ENCODE assay signal across 11 mouse cellular contexts in the genomic region with DNA sequence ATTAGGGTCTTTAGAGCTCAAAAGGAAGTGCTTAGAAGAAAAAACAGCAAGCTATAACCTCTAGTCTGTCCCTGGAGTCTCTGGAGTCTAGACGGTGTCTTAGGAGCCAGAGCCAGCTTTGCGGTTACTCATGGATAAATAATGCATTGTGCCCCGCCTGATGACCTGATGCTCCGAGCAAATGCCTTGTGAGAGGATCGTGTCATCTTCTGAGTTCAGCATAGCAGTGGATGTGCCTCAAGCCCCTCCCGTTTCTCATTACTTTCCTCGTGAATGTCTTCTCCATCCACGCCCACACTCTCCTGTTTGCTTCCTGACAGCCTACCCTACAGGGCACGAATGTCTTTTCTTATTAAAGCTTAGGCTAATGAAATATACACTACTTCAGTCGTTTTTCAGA.
DNase-seq lines count a peak whose midpoint lies in the region; ATAC-seq and TF ChIP-seq lines count a peak whose summit lies in the region.
"Had no signal": no experiment of that assay in that cellular context is flagged by ENCODE, and none has a peak within 500 bp of the region (broad histone marks: within the 10 kb centered on the region; RNA-seq: fewer than 3 reads in every experiment).

No protein-coding gene starts in this region.

- no peaks in the 10 kb centered on the region for H3K79me3 ChIP-seq in C2C12 (ENCODE audit: low read depth)

- TF ChIP-seq CTCF in C2C12 (IDR thresholded peaks at IDR 0.05; ENCODE audit: control insufficient read depth, insufficient read depth, insufficient read length) = no peak
- no peak for TF ChIP-seq CTCF in liver, postnatal 0 days (IDR thresholded peaks at IDR 0.05; ENCODE audit: low read depth)

- H3K9me3 ChIP-seq in forebrain, embryonic 16.5 days (ENCODE audit: control insufficient read depth, low read length) = no peaks in the 10 kb centered on the region
- H3K9me3 ChIP-seq in liver, postnatal 0 days (ENCODE audit: low read length) = no peaks in the 10 kb centered on the region
- H3K9me3 ChIP-seq: limb, embryonic 13.5 days had no signal

- no peak overlapping the region for H3ac ChIP-seq in C2C12 (ENCODE audit: control insufficient read depth, insufficient read length, low read depth)

- no peak for TF ChIP-seq EP300 in liver, postnatal 0 days (IDR thresholded peaks at IDR 0.05; ENCODE audit: low read depth)

- no peak overlapping the region for H3K4me3 ChIP-seq in C2C12 (ENCODE audit: insufficient read depth, poor library complexity, severe bottlenecking)
- H3K4me3 ChIP-seq in forebrain, embryonic 16.5 days (replicated peaks; ENCODE audit: low read length) = no peak overlapping the region
- H3K4me3 ChIP-seq in liver, postnatal 0 days (ENCODE audit: low read depth, low read length) = no peak overlapping the region
- H3K4me3 ChIP-seq: limb, embryonic 13.5 days had no signal

- no peak overlapping the region for H3K9ac ChIP-seq in forebrain, embryonic 16.5 days (replicated peaks; ENCODE audit: low read depth, low read length)
- no peak overlapping the region for H3K9ac ChIP-seq in liver, postnatal 0 days (replicated peaks)
- H3K9ac ChIP-seq: limb, embryonic 13.5 days had no signal

- 35% methylated on average over 10 of the region's 10 CpGs for WGBS in forebrain, embryonic 16.5 days
- WGBS in liver, postnatal 0 days (ENCODE audit: insufficient replicate concordance) = 60% methylated on average over 10 of the region's 10 CpGs

- H3K36me3 ChIP-seq in C2C12 (ENCODE audit: control insufficient read depth, insufficient read depth) = no peaks in the 10 kb centered on the region
- no peaks in the 10 kb centered on the region for H3K36me3 ChIP-seq in forebrain, embryonic 16.5 days (ENCODE audit: control insufficient read depth, insufficient read depth)
- peaks cover 5% of the 10 kb centered on the region for H3K36me3 ChIP-seq in liver, postnatal 0 days (replicated peaks; ENCODE audit: insufficient read depth, low read length)

- DNase-seq in 3134 (ENCODE audit: extremely low read depth, insufficient read length, low spot score) = peak; percentile 18
- DNase-seq in liver, postnatal 0 days = no peak
- no peak for DNase-seq in heart, postnatal 36 days
- DNase-seq in ovary, adult 18-20 months (ENCODE audit: low spot score) = no peak
- DNase-seq in adrenal gland, adult 18-20 months (ENCODE audit: low spot score in 2 of 2) = no peak
- DNase-seq: cerebellum, adult 2 months; gastrocnemius, postnatal 14 days; kidney, adult 11 months had no signal

- H3K4me1 ChIP-seq in forebrain, embryonic 16.5 days (replicated peaks; ENCODE audit: control insufficient read depth, insufficient read depth, low read length) = peaks cover 8% of the 10 kb centered on the region
- H3K4me1 ChIP-seq in liver, postnatal 0 days (ENCODE audit: insufficient read depth) = peaks cover 23% of the 10 kb centered on the region

- intact Hi-C loops in heart, postnatal 36 days (cut with DNase I) = no loop called here

- no peak overlapping the region for H3K4me2 ChIP-seq in forebrain, embryonic 16.5 days (ENCODE audit: low read length)
- peak overlapping the region; percentile 29; the same call in 1 of the 2 replicates for H3K4me2 ChIP-seq in liver, postnatal 0 days (ENCODE audit: low read depth, low read length)
- H3K4me2 ChIP-seq: limb, embryonic 13.5 days had no signal

- H3K79me2 ChIP-seq in C2C12 (ENCODE audit: control insufficient read depth, insufficient read depth) = no peaks in the 10 kb centered on the region

- no peaks in the 10 kb centered on the region for H3K27me3 ChIP-seq in C2C12 (ENCODE audit: control insufficient read depth, insufficient read depth, insufficient read length)
- no peaks in the 10 kb centered on the region for H3K27me3 ChIP-seq in forebrain, embryonic 16.5 days (replicated peaks; ENCODE audit: control insufficient read depth, insufficient read depth, low read length)
- no peaks in the 10 kb centered on the region for H3K27me3 ChIP-seq in liver, postnatal 0 days (ENCODE audit: insufficient read depth, low read length)
- H3K27me3 ChIP-seq: limb, embryonic 13.5 days had no signal

- H3K27ac ChIP-seq in forebrain, embryonic 16.5 days (ENCODE audit: low read length) = no peak overlapping the region
- peak overlapping the region; percentile 82 for H3K27ac ChIP-seq in liver, postnatal 0 days (ENCODE audit: low read depth)
- H3K27ac ChIP-seq: limb, embryonic 13.5 days had no signal

- ATAC-seq in forebrain, embryonic 16.5 days = 0 out of 2 replicates have a peak, but pooled peaks have one; percentile 15
- ATAC-seq in liver, postnatal 0 days = no peak

TF ChIP-seq in C2C12, 6 proteins besides CTCF, POLR2A, EP300 and RAD21:
- TF ChIP-seq MYOG (IDR thresholded peaks at IDR 0.05; ENCODE audit: control insufficient read depth, extremely low read depth, insufficient read length) = no peak
- TF ChIP-seq CEBPB (IDR thresholded peaks at IDR 0.05; ENCODE audit: low read depth) = no peak
- TF ChIP-seq MAX (IDR thresholded peaks at IDR 0.05) = peak; percentile 21
